Comparison of ENCODE assay signal across 26 mouse cellular contexts in genomic region chr4:82697151-82697550, GRCm38 (mm10). TPM values are rescaled to one million over a fixed set of nuclear protein-coding genes. Genes with fewer than 3 reads are reported as not detected.
DNase-seq lines count a peak whose midpoint lies in the region; ATAC-seq and TF ChIP-seq lines count a peak whose summit lies in the region.
"Had no signal": no experiment of that assay in that cellular context is flagged by ENCODE, and none has a peak within 500 bp of the region (broad histone marks: within the 10 kb centered on the region; RNA-seq: fewer than 3 reads in every experiment).

No protein-coding gene starts in this region.

- no peak overlapping the region for H3K9ac ChIP-seq in heart, adult 2 months (ENCODE audit: low read depth, low read length)
- H3K9ac ChIP-seq in hindbrain, postnatal 0 days (replicated peaks; ENCODE audit: low read length): no peak overlapping the region
- H3K9ac ChIP-seq in hindbrain, embryonic 11.5 days (ENCODE audit: low read depth, low read length): no peak overlapping the region
- H3K9ac ChIP-seq: embryonic facial prominence, embryonic 12.5 days; embryonic facial prominence, embryonic 15.5 days; forebrain, embryonic 12.5 days; forebrain, embryonic 15.5 days; hindbrain, embryonic 13.5 days had no signal

- 66% methylated on average over 6 of the region's 6 CpGs for WGBS in heart, adult 2 months
- 52% methylated on average over 6 of the region's 6 CpGs for whole genome bisulfite sequencing in hindbrain, postnatal 0 days
- 61% methylated on average over 6 of the region's 6 CpGs for WGBS in hindbrain, embryonic 11.5 days

- no peaks in the 10 kb centered on the region; the same call in 1 of the 2 replicates for H3K36me3 ChIP-seq in heart, adult 2 months (ENCODE audit: control insufficient read depth, insufficient read depth, low read length)
- H3K36me3 ChIP-seq in hindbrain, postnatal 0 days (ENCODE audit: insufficient read depth, low read length): no peaks in the 10 kb centered on the region
- H3K36me3 ChIP-seq in hindbrain, embryonic 11.5 days (ENCODE audit: control insufficient read depth, insufficient read depth, low read length): no peaks in the 10 kb centered on the region
- H3K36me3 ChIP-seq: embryonic facial prominence, embryonic 12.5 days; embryonic facial prominence, embryonic 15.5 days; forebrain, embryonic 12.5 days; forebrain, embryonic 15.5 days; hindbrain, embryonic 13.5 days had no signal

- no peak overlapping the region for H3K4me2 ChIP-seq in hindbrain, postnatal 0 days (ENCODE audit: low read depth, low read length)
- H3K4me2 ChIP-seq in hindbrain, embryonic 11.5 days (replicated peaks; ENCODE audit: low read depth, low read length): no peak overlapping the region
- H3K4me2 ChIP-seq: embryonic facial prominence, embryonic 12.5 days; embryonic facial prominence, embryonic 15.5 days; forebrain, embryonic 12.5 days; forebrain, embryonic 15.5 days; hindbrain, embryonic 13.5 days had no signal

- peak overlapping the region; percentile 87 for H3K27ac ChIP-seq in heart, adult 2 months
- no peak overlapping the region for H3K27ac ChIP-seq in hindbrain, postnatal 0 days
- H3K27ac ChIP-seq in hindbrain, embryonic 11.5 days (ENCODE audit: low read depth, low read length): no peak overlapping the region
- H3K27ac ChIP-seq: embryonic facial prominence, embryonic 12.5 days; embryonic facial prominence, embryonic 15.5 days; forebrain, embryonic 12.5 days; forebrain, embryonic 15.5 days; hindbrain, embryonic 13.5 days had no signal

- no peak for TF ChIP-seq POLR2A in heart, adult 2 months (IDR thresholded peaks at IDR 0.05; ENCODE audit: insufficient read depth, low read depth, low read length)

- no peak for TF ChIP-seq CTCF in heart, adult 2 months (IDR thresholded peaks at IDR 0.05)
- TF ChIP-seq CTCF in hindbrain, postnatal 0 days (IDR thresholded peaks at IDR 0.05; ENCODE audit: low read depth): no peak

- H3K27me3 ChIP-seq in heart, adult 2 months (ENCODE audit: control insufficient read depth, insufficient read depth, low read length): no peaks in the 10 kb centered on the region
- no peaks in the 10 kb centered on the region for H3K27me3 ChIP-seq in hindbrain, postnatal 0 days (ENCODE audit: insufficient read depth, low read length)
- H3K27me3 ChIP-seq in hindbrain, embryonic 11.5 days (ENCODE audit: control insufficient read depth, insufficient read depth, low read length): no peaks in the 10 kb centered on the region
- H3K27me3 ChIP-seq: embryonic facial prominence, embryonic 12.5 days; embryonic facial prominence, embryonic 15.5 days; forebrain, embryonic 12.5 days; forebrain, embryonic 15.5 days; hindbrain, embryonic 13.5 days had no signal

- intact Hi-C loops in heart, adult 2 months (cut with DNase I): no loop called here
- intact Hi-C loops in heart, postnatal 25 days (cut with DNase I): no loop called here

- peaks cover 1% of the 10 kb centered on the region; the same call in 1 of the 2 replicates for H3K4me1 ChIP-seq in heart, adult 2 months (ENCODE audit: control insufficient read depth, insufficient read depth, low read length)
- H3K4me1 ChIP-seq in hindbrain, postnatal 0 days (ENCODE audit: insufficient read depth, low read length): 0 out of 2 replicates have a peak, but pooled peaks cover 3% of the 10 kb centered on the region
- H3K4me1 ChIP-seq in hindbrain, embryonic 11.5 days (replicated peaks; ENCODE audit: control insufficient read depth, insufficient read depth, low read length): no peaks in the 10 kb centered on the region

- no peaks in the 10 kb centered on the region for H3K79me2 ChIP-seq in heart, adult 2 months (replicated peaks; ENCODE audit: control insufficient read depth, insufficient read depth, low read length)

- no peaks in the 10 kb centered on the region for H3K9me3 ChIP-seq in hindbrain, postnatal 0 days (ENCODE audit: low read length)
- H3K9me3 ChIP-seq in hindbrain, embryonic 11.5 days (ENCODE audit: control insufficient read depth, low read length): no peaks in the 10 kb centered on the region
- H3K9me3 ChIP-seq: embryonic facial prominence, embryonic 12.5 days; embryonic facial prominence, embryonic 15.5 days; forebrain, embryonic 12.5 days; forebrain, embryonic 15.5 days; hindbrain, embryonic 13.5 days had no signal

- ATAC-seq in hindbrain, postnatal 0 days: no peak
- no peak for ATAC-seq in hindbrain, embryonic 11.5 days (ENCODE audit: low FRiP score)
- ATAC-seq: activated CD4-positive, CD25-positive, alpha-beta regulatory T cell, adult 4 months; forebrain, embryonic 15.5 days; hindbrain, embryonic 16.5 days; inflammation-experienced regulatory T-cells, adult 6 months; intestine, embryonic 16.5 days had no signal

- no peak overlapping the region for H3K4me3 ChIP-seq in heart, adult 2 months
- H3K4me3 ChIP-seq in hindbrain, postnatal 0 days (ENCODE audit: low read length): no peak overlapping the region
- H3K4me3 ChIP-seq in hindbrain, embryonic 11.5 days (ENCODE audit: low read depth, low read length): no peak overlapping the region
- H3K4me3 ChIP-seq: embryonic facial prominence, embryonic 12.5 days; embryonic facial prominence, embryonic 15.5 days; erythroblast, embryonic 14.5 days; forebrain, embryonic 12.5 days; forebrain, embryonic 15.5 days; hindbrain, embryonic 13.5 days had no signal

- no peak for TF ChIP-seq EP300 in heart, adult 2 months (IDR thresholded peaks at IDR 0.05; ENCODE audit: insufficient read depth, low read depth, low read length)

- DNase-seq in embryo, embryonic 11 days: peak; percentile 29
- no peak for DNase-seq in embryo, embryonic 10 days (ENCODE audit: low spot score)
- no peak for DNase-seq in heart, adult 2 months
- DNase-seq in heart, postnatal 25 days (ENCODE audit: low spot score): no peak
- peak; percentile 43 for DNase-seq in hindbrain, postnatal 0 days (ENCODE audit: low spot score)
- no peak for DNase-seq in hindbrain, embryonic 11.5 days (ENCODE audit: low spot score)
- DNase-seq in mesoderm, embryonic 11.5 days (ENCODE audit: low read depth, low spot score): peak; percentile 32
- DNase-seq in urinary bladder, postnatal 25 days (ENCODE audit: low spot score): no peak
- DNase-seq: adrenal gland, adult 8-10 months; adrenal gland, postnatal 25 days; cerebellum, adult 11-12 months; cerebellum, adult 8-10 months; cerebellum, postnatal 36 days; gastrocnemius, postnatal 25 days; heart, postnatal 10 days; kidney, adult 18-20 months had no signal

RNA-seq across cellular contexts. Expression of gene Nfib, which starts 8.4 kb away (rescaled TPM):
- total RNA-seq in heart, adult 2 months (2021): 100 to 1,000 TPM; 118 to 121 TPM
- polyA plus RNA-seq in heart, adult 2 months (2012; rRNA removed): 32.1 and 44.2 TPM in 2 replicates
- total RNA-seq in heart, postnatal 25 days (2021): 100 to 1,000 TPM; 119 to 122 TPM
- 91.5 and 112 TPM in 2 replicates for total RNA-seq in hindbrain, postnatal 0 days (2014; rRNA removed)
- polyA plus RNA-seq in hindbrain, postnatal 0 days (2015; fragmentation: Nextera tagmentation; extraction: Ambion mirVana): 69.8 and 73.3 TPM in 2 replicates
- 28.6 and 38.6 TPM in 2 replicates for polyA plus RNA-seq in hindbrain, embryonic 11.5 days (2014; fragmentation: Nextera tagmentation; extraction: Ambion mirVana)
- polyA plus RNA-seq: erythroblast, embryonic 14.5 days had no signal

Comparison
In these comparisons a context has a peak if more than half of its experiments do, and no peak if none do; other contexts are left out.
1. DNase-seq: peak in embryo, embryonic 11 days (single experiment), hindbrain, postnatal 0 days (single experiment) and mesoderm, embryonic 11.5 days (single experiment); none in embryo, embryonic 10 days (single experiment), heart, adult 2 months (0 of 2), heart, postnatal 25 days (single experiment), hindbrain, embryonic 11.5 days (single experiment) and urinary bladder, postnatal 25 days (single experiment).